Mouse (Mus musculus): ENCODE measurements around the gene Senp7. TPM values are rescaled to one million over a fixed set of nuclear protein-coding genes. Genes with fewer than 3 reads are reported as not detected.
A peak's percentile ranks its signal among the peaks of the same experiment; 100 is the strongest.
"Not testable (repeated sequence)": the region's sequence is repeated elsewhere in the genome, so short reads cannot be mapped to it uniquely, and the experiment has no call there.

Gene Senp7
- polyA plus RNA-seq (2015; fragmentation: Nextera tagmentation; extraction: Ambion mirVana), result 28.8 and 33.2 TPM in 2 replicates

DNA sequence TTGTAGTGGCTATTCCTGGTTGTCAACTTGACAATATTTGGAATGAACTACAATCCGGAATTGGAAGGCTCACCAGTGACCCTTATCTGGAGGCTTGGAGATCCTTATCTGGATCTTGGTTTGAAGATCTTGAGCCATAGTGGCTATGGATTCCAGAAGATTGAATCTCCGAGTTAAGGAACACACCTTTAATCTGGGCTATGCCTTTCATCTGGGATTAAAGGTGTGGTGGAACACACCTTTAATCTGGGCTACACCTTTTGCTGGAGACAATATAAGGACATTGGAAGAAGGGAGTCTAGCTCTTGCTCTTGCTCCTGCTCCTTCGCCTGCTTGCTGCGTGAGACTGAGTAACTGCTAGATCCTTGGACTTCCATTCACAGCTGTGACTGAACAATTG, at the start of gene Senp7:
Senp7 (plus strand) TSS at position 301 of the 400 bp plus-strand sequence.
- not testable (repeated sequence) for H3K4me1 ChIP-seq; H3K4me2 ChIP-seq; H3K9me3 ChIP-seq (replicated peaks); H3K27ac ChIP-seq; H3K9ac ChIP-seq; ATAC-seq (replicated peaks; ENCODE audit: low FRiP score); H3K27me3 ChIP-seq; H3K4me3 ChIP-seq (replicated peaks); H3K36me3 ChIP-seq
- no CpG with 5 or more reads among the region's 4 CpGs for whole genome bisulfite sequencing

DNA sequence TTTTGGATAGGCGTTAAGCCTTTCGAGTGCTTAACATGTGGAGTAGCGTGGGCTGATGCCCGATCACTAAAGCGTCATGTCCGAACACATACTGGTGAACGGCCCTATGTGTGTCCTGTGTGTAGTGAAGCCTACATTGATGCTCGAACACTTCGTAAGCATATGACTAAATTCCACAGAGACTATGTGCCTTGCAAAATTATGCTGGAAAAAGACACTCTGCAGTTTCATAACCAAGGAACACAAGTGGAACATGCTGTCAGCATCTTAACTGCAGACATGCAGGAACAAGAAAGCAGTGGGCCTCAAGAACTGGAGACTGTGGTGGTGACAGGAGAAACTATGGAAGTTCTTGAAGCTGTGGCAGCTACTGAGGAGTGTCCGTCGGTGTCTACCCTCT, 41.3 kb upstream of the Senp7 start:
- Histone ChIP-seq H3K36me3 (peaks cover 67% of the 10 kb centered on the region), H3K27me3 (no peaks in the 10 kb centered on the region), H3K9ac (no peak overlapping the region), H3K4me2 (no peak overlapping the region), H3K4me3 (replicated peaks) (no peak overlapping the region), H3K27ac (no peak overlapping the region), H3K9me3 (replicated peaks) (no peaks in the 10 kb centered on the region), H3K4me1 (no peaks in the 10 kb centered on the region)
- ATAC-seq (replicated peaks; ENCODE audit: low FRiP score), result no peak
- 96% methylated on average over 11 of the region's 11 CpGs for WGBS

DNA sequence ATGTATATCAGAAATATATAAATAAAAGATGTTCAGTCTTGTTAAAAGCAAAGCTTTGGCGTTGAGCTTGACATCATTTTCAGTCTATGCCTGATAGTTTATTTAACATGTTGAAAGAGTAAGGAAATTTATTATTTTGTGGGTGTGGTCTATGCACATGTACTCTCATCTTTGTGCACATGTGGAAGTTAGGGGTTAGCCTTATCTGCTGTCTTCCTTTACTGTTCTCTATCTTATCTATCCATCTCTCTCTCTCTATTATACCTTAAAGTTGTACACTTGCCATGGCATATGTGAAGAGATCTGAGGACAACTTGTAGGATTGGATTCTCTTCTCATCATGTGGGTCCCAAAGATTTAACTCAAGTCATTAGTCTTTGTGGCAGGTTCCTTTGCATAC, 39.3 kb upstream of the Senp7 start:
- H3K36me3 ChIP-seq, result peaks cover 68% of the 10 kb centered on the region
- H3K4me2 ChIP-seq, result no peak overlapping the region
- H3K9me3 ChIP-seq (replicated peaks), result no peaks in the 10 kb centered on the region
- no peaks in the 10 kb centered on the region for H3K27me3 ChIP-seq
- no peak overlapping the region for H3K4me3 ChIP-seq (replicated peaks)
- no peak for ATAC-seq (replicated peaks; ENCODE audit: low FRiP score)
- 92% methylated on average over 1 of the region's 1 CpGs for WGBS
- no peak overlapping the region for H3K9ac ChIP-seq
- H3K27ac ChIP-seq, result no peak overlapping the region
- H3K4me1 ChIP-seq, result no peaks in the 10 kb centered on the region

DNA sequence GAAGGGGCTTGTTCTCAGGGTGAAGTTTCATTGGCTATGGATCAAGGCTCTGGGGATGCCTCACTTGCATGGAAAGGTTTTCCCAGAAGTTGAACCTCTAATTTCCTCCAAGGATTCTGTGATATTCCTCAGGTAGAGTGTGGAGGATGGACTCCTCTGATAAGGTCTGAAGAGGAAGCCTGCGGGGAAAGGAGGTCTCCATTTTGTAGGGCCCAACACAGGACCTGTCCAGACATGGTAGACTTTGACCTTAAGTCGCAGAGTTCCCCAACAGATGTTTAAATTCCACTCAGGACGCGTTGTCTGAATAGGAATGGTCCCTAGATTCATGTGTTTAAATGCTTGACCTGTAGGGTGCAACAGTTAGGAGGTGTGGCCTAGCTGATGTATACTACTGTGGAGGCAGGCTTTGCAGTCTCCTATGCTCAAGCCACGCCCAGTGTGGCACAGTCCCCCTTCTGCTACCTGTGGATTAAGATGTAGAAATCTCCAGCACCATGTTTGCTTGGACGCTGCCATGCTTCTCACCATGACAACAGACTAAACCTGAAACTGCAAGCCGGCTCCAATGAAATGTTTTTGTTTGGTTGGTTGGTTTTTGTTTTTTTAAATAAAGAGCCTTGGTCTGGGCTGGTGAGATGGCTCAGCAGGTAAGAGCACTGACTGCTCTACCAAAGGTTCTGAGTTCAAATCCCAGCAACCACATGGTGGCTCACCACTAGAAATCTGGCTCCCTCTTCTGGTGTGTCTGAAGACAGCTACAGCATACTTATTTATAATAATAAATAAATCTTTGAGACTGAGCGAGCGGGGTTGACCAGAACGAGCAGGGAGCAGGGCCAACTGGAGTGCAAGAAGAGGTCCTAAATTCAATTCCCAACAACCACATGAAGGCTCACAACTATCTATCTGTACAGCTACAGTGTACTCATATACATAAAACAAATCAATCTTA, 35.1 kb upstream of the Senp7 start:
- 0 out of 2 replicates have a peak, but pooled peaks have one; percentile 43 for ATAC-seq (replicated peaks; ENCODE audit: low FRiP score)
- no peak overlapping the region for H3K9ac ChIP-seq
- WGBS, result 85% methylated on average over 10 of the region's 10 CpGs

DNA sequence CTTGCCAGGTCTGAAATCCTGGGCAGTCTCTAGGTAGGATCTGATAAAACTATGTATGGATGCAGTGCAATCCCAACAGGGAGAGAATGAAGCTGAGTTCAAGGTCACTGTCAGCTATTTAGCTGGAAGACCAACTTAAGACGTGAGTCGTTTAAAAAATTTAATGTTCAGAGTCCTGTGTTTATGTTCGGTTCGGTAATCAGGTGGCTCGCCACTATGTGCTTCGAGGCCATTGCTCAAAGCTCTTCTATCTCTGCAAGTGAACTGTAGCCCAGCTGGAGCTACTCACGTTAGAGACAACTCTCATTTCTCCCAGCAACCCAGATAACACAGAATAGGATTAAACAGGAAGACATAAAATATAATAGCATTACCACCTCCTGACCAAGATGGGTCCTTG, 34.1 kb upstream of the Senp7 start:
- H3K4me1 ChIP-seq, result no peaks in the 10 kb centered on the region
- H3K27me3 ChIP-seq, result no peaks in the 10 kb centered on the region
- no peak overlapping the region for H3K9ac ChIP-seq
- no peak for ATAC-seq (replicated peaks; ENCODE audit: low FRiP score)
- 0 out of 2 replicates have a peak overlapping the region, but pooled peaks have one; percentile 6 for H3K27ac ChIP-seq
- WGBS, result 79% methylated on average over 7 of the region's 7 CpGs
- H3K4me2 ChIP-seq, result no peak overlapping the region
- H3K9me3 ChIP-seq (replicated peaks), result no peaks in the 10 kb centered on the region
- peaks cover 69% of the 10 kb centered on the region for H3K36me3 ChIP-seq
- no peak overlapping the region for H3K4me3 ChIP-seq (replicated peaks)

More for the DNA sequence above, 35.1 kb upstream of the Senp7 start:
- Histone ChIP-seq H3K4me1 (no peaks in the 10 kb centered on the region), H3K36me3 (peaks cover 62% of the 10 kb centered on the region), H3K4me3 (replicated peaks) (no peak overlapping the region), H3K9me3 (replicated peaks) (no peaks in the 10 kb centered on the region), H3K27ac (no peak overlapping the region), H3K4me2 (no peak overlapping the region), H3K27me3 (no peaks in the 10 kb centered on the region)

DNA sequence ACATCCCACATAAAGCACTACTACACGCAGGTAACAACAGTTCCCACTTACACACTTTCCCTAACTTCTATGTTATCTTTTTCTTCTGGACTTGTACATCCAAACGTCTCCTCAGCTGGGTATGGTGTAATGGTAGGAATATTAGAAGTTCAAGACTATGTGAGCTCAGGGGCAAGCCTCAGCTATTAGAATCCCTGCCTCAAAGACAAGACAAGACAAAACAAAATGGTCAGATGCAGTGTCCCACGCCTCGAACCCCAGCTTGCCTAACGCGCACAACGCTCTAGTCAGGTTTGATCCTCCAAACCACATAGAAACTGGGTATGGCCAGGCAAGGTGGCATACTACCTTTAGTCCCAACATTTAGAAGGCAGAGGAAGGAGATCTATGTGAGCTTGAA, 28.5 kb upstream of the Senp7 start:
- Histone ChIP-seq H3K4me1 (no peaks in the 10 kb centered on the region), H3K36me3 (peaks cover 59% of the 10 kb centered on the region), H3K27me3 (no peaks in the 10 kb centered on the region), H3K9ac (no peak overlapping the region), H3K9me3 (replicated peaks) (no peaks in the 10 kb centered on the region), H3K27ac (no peak overlapping the region), H3K4me2 (no peak overlapping the region), H3K4me3 (replicated peaks) (no peak overlapping the region)
- no peak for ATAC-seq (replicated peaks; ENCODE audit: low FRiP score)
- WGBS, result 95% methylated on average over 7 of the region's 7 CpGs

DNA sequence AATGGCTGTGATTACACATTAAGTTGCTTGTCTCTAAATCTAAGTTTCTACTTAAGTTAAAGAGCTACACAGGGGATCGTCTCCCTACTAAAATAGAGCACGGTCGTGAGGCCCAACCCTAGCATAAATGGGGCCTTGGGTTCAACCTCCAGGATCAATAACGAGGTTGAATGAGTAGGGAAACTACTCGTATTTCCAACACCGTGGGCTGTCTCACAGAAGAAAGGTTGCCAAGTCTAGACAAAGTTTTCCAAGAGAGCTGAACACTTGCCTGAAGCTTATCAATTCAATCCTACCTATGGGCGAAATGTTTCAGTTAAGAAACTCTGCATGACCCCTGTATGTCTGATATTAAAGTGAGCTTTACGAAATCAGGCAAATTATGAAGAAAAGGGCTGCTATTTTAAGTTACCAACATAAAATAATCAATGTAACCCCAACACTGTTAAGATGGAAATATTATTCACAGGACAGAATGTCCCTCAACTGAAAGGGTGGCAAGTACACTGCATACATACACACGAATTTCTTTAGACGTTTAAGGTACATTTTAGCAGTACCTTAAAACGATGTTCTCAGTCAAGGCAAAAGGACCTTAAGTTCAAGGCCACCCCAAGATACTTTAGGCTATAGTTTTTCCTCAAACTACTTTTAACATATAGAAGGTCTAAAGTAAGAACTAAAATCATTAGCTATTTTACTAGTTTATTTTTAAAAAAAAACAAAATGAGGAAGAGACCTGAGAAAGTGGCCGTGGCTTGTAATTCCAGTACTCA, 20.1 kb upstream of the Senp7 start:
- Histone ChIP-seq H3K4me1 (peaks cover 20% of the 10 kb centered on the region), H3K9ac (peak overlapping the region; percentile 92), H3K27me3 (no peaks in the 10 kb centered on the region), H3K27ac (no peak overlapping the region), H3K4me2 (peak overlapping the region; percentile 69), H3K36me3 (peaks cover 28% of the 10 kb centered on the region), H3K4me3 (replicated peaks) (peak overlapping the region; percentile 89), H3K9me3 (replicated peaks) (no peaks in the 10 kb centered on the region)
- 27% methylated on average over 12 of the region's 12 CpGs for WGBS
- ATAC-seq (replicated peaks; ENCODE audit: low FRiP score), result no peak

DNA sequence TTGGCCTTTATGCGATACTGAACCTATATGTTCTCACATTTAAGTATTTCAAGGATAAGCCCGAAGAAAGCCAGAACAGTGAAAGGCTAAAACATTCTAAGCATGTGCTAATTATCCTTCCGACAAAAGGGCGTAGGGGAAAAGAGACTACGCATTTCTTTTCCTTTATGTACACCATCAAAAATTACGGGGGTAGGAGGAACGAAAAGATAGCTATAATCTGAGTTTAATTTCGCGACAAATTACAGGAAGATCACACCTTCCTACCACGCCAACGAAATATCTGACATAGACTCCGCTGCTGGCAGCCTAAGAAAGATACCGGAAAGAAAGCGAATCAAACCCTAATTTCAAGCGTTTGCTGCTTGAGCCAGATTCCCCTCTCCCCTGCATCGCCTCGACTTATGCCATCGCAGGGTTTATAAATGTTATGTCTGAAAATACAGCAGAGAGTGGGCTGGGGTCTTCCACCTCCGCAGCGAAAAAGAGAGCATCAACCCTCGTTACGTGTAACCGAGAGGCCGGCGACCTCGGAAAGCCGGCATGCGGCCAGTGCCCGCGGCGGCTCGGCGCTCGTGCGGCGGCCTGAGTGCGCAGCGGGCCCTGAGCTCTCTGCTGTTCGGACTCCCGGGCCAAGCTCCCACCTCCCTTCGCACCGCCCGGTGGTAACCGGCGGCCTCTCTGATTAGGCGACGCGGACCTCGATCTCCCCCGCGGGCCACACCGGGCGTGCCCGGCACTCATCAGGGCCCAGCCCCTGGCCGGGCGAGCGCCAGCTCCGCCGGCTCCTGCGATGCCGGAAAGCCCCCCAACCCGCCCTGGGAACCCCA, 19.2 kb upstream of the Senp7 start:
- peak overlapping the region; percentile 69 for H3K4me2 ChIP-seq
- H3K36me3 ChIP-seq, result peaks cover 36% of the 10 kb centered on the region
- H3K4me1 ChIP-seq, result peaks cover 20% of the 10 kb centered on the region
- no peaks in the 10 kb centered on the region for H3K9me3 ChIP-seq (replicated peaks)
- peak; percentile 92 for ATAC-seq (replicated peaks; ENCODE audit: low FRiP score)
- H3K9ac ChIP-seq, result peak overlapping the region; percentile 92
- H3K27ac ChIP-seq, result peak overlapping the region; percentile 92
- H3K4me3 ChIP-seq (replicated peaks), result peak overlapping the region; percentile 89
- WGBS, result under 1% methylated on average over 62 of the region's 62 CpGs
- no peaks in the 10 kb centered on the region for H3K27me3 ChIP-seq

DNA sequence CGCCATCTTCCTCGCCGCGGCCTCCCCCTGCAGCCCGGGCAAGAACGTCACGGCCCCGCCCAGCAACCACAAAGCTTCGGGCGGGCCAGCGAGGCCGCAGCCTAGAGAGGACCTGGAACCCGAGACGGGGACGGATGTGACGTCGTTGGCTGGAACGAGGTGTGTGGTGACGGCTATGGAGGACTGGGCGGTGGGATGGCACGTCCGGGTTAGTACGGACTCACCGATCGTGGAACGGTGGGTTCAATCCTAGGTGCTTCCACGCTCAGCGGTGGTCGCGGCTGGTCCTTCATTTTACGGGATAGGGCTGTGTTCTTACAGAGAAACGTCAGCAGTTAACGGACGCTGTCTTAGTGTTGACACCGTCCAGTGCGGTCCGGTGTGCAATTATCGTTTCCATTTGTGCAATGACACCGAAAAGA, 18.5 kb upstream of the Senp7 start, which contains the start of gene Pcnp:
Pcnp (minus strand) TSS at position 79 of the 422 bp plus-strand sequence.
- WGBS, result under 1% methylated on average over 39 of the region's 39 CpGs
- H3K27ac ChIP-seq, result peak within 1 kb of the TSS; percentile 92
- ATAC-seq (replicated peaks; ENCODE audit: low FRiP score), result peak; percentile 99
- H3K9ac ChIP-seq, result peak within 1 kb of the TSS; percentile 92
- H3K27me3 ChIP-seq, result no peaks in the 10 kb centered on the region
- H3K36me3 ChIP-seq, result peaks cover 42% of the 10 kb centered on the region
- peak within 1 kb of the TSS; percentile 69 for H3K4me2 ChIP-seq
- peaks cover 20% of the 10 kb centered on the region for H3K4me1 ChIP-seq
- H3K4me3 ChIP-seq (replicated peaks), result peak within 1 kb of the TSS; percentile 89
- H3K9me3 ChIP-seq (replicated peaks), result no peaks in the 10 kb centered on the region

DNA sequence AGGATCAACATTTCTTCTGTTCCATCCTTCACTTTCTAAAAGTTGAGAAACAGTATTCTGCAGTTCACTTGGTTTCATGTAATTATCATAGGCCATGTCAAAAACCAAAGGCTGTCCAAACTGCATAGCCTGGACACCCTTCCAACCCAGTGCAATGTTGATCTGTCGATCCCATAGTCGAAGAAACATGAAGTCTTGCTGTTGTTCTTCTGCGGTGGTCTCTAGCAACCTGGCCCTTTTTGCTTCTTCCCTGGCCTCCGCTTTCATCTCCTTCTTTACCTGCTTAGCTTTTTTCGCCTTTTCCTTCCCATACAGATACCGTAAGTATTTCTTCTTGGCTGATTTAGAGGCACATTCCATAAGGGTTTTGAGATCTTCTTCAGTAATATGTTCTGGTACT, 13.6 kb upstream of the Senp7 start:
- Histone ChIP-seq H3K9ac (no peak overlapping the region), H3K27me3 (no peaks in the 10 kb centered on the region), H3K27ac (no peak overlapping the region), H3K4me2 (no peak overlapping the region), H3K4me1 (peaks cover 23% of the 10 kb centered on the region), H3K4me3 (replicated peaks) (no peak overlapping the region), H3K9me3 (replicated peaks) (no peaks in the 10 kb centered on the region), H3K36me3 (peaks cover 33% of the 10 kb centered on the region)
- no peak for ATAC-seq (replicated peaks; ENCODE audit: low FRiP score)
- 98% methylated on average over 6 of the region's 6 CpGs for WGBS

DNA sequence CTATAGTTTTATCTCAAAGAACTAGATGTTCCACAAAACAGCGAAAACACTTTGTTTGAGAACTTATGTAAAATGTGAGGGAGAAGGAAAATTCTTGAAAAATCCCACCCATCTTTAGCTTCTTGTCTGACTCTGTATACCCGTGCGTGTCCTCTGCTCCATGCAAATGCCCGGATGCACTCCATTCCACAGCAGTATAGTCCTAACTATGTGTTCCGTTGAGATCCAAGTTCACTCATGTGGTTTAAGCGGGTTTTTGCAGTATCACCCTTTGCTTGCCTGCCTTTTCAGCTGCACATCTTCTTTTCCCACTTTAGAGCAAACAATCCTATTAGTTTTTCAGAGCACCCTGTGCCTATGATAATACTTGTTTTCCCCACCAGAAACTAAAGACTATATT, 11.6 kb upstream of the Senp7 start:
- Histone ChIP-seq H3K9me3 (replicated peaks) (no peaks in the 10 kb centered on the region), H3K36me3 (peaks cover 33% of the 10 kb centered on the region), H3K4me2 (peak overlapping the region; percentile 65), H3K4me1 (peaks cover 15% of the 10 kb centered on the region), H3K4me3 (replicated peaks) (peak overlapping the region; percentile 98), H3K27ac (no peak overlapping the region), H3K27me3 (no peaks in the 10 kb centered on the region), H3K9ac (peak overlapping the region; percentile 91)
- WGBS, result 54% methylated on average over 6 of the region's 6 CpGs
- ATAC-seq (replicated peaks; ENCODE audit: low FRiP score), result no peak

All from kidney, embryonic 15.5 days (tissue).